Mouse (Mus musculus) erythroblast, embryonic 14.5 days (primary cell): ENCODE data around the gene Pla2r1.

ENCODE experiments used
- GATA1 ChIP-seq: IDR thresholded peaks from 2 replicates; pipeline ENCODE4 v1.6.1; 2012; ENCODE audit warnings: low read length, inconsistent platforms, mixed read lengths
- TAL1 ChIP-seq: IDR thresholded peaks from 3 replicates; pipeline ENCODE4 v1.6.1; 2012; ENCODE audit warnings: low read length, inconsistent platforms, mixed read lengths

- TF ChIP-seq GATA1 = no peak
- no peak for TF ChIP-seq TAL1
These were observed 103.4 kb downstream of the Pla2r1 start for GRCm38 (mm10) chr2:60449732-60450131.
